Mouse (Mus musculus) liver, adult 2 months (tissue): ENCODE results near the gene Clic3. TPM values are rescaled to one million over a fixed set of nuclear protein-coding genes. Genes with fewer than 3 reads are reported as not detected.

ENCODE experiments used
- DNase-seq: peaks from one replicate; pipeline ENCODE4 v3.0.0-alpha.2; 2011; ENCODE audit warnings: low read depth, low spot score; ENCODE audit errors: extremely low read depth
- H3K27ac ChIP-seq: fragments of 200-500 bp; replicated peaks from 2 replicates; pipeline ENCODE4 v1.5.1; 2012; ENCODE audit warnings: low read depth, mild to moderate bottlenecking, control low read depth, inconsistent platforms, low read length; ENCODE audit not compliant: insufficient read depth
- H3K27me3 ChIP-seq: fragments of 200-500 bp; 2 replicates; pipeline ENCODE4 v1.6.1; 2012; ENCODE audit warnings: mild to moderate bottlenecking, moderate library complexity, low read length, inconsistent platforms; ENCODE audit not compliant: control insufficient read depth, insufficient read depth
- H3K36me3 ChIP-seq: fragments of 200-500 bp; 2 replicates; pipeline ENCODE4 v1.6.1; 2012; ENCODE audit warnings: low read length, inconsistent platforms; ENCODE audit not compliant: control insufficient read depth, insufficient read depth
- H3K4me1 ChIP-seq: fragments of 200-500 bp; 2 replicates; pipeline ENCODE4 v1.6.1; 2011; ENCODE audit warnings: low read length; ENCODE audit not compliant: control insufficient read depth, insufficient read depth
- H3K4me3 ChIP-seq: fragments of 200-500 bp; 2 replicates; pipeline ENCODE4 v1.5.1; 2011; ENCODE audit warnings: low read depth, mild to moderate bottlenecking, control low read depth, low read length, moderate library complexity; ENCODE audit not compliant: insufficient read depth
- H3K79me2 ChIP-seq: fragments of 200-500 bp; 2 replicates; pipeline ENCODE4 v1.6.1; 2012; ENCODE audit warnings: inconsistent platforms, mild to moderate bottlenecking, low read length, moderate library complexity; ENCODE audit not compliant: control insufficient read depth, insufficient read depth
- H3K9ac ChIP-seq: fragments of 200-500 bp; 2 replicates; pipeline ENCODE4 v1.6.1; 2012; ENCODE audit warnings: low read depth, mild to moderate bottlenecking, control low read depth, inconsistent platforms, low read length
- CTCF ChIP-seq: fragments of 200-500 bp; IDR thresholded peaks from 2 replicates; pipeline ENCODE4 v1.5.1; 2011; ENCODE audit warnings: low read depth, low read length, control low read depth
- POLR2A ChIP-seq: fragments of 200-500 bp; IDR thresholded peaks from 2 replicates; pipeline ENCODE4 v1.6.1; 2011; ENCODE audit warnings: low read length, control low read depth; ENCODE audit not compliant: insufficient read depth; ENCODE audit errors: extremely low read depth
- WGBS: fragments of 180-500 bp; shearing (Covaris S2); methylation state at CpG from one replicate; pipeline ENCODE4 v1.1.7; 2018; 5-methylcytosine and 5-hydroxymethylcytosine counted together
- polyA plus RNA-seq: library from polyadenylated mRNA; depleted of rRNA; stranded (reverse); fragments of >200 nt; gene quantifications from 2 replicates; pipeline ENCODE4 v1.2.3, GENCODE M21; 2012
- total RNA-seq: library from RNA; depleted of rRNA; stranded (reverse); fragments of >200 nt; gene quantifications from 2 replicates; pipeline ENCODE4 v1.2.3, GENCODE M21; 2014

The Clic3 gene
- total and polyA plus RNA-seq, 2 experiments = 0.18 to 9.2 TPM

- WGBS = 36% methylated on average over 7 of the region's 7 CpGs
- Histone ChIP-seq H3K27me3 (no peaks in the 10 kb centered on the region), H3K79me2 (no peaks in the 10 kb centered on the region), H3K9ac (no peak overlapping the region), H3K4me1 (peaks cover 21% of the 10 kb centered on the region), H3K36me3 (no peaks in the 10 kb centered on the region), H3K4me3 (no peak overlapping the region), H3K27ac (no peak overlapping the region)
- peak; percentile 81 for TF ChIP-seq CTCF
- TF ChIP-seq POLR2A = no peak
- DNase-seq = peak; percentile 43
Observed at GRCm38 (mm10) chr2:25482969-25483368, 26.3 kb downstream of the Clic3 start.

- H3K36me3 ChIP-seq = no peaks in the 10 kb centered on the region
- TF ChIP-seq CTCF = no peak
- no peak for TF ChIP-seq POLR2A
- no peak overlapping the region for H3K9ac ChIP-seq
- no peak overlapping the region for H3K4me3 ChIP-seq
- H3K4me1 ChIP-seq = peaks cover 6% of the 10 kb centered on the region
- H3K79me2 ChIP-seq = no peaks in the 10 kb centered on the region
- peak overlapping the region; percentile 41 for H3K27ac ChIP-seq
- no peaks in the 10 kb centered on the region for H3K27me3 ChIP-seq
- 20% methylated on average over 11 of the region's 11 CpGs for WGBS
- DNase-seq = peak; percentile 92
Observed at GRCm38 (mm10) chr2:25484901-25485647, 28.4 kb downstream of the Clic3 start.

- Histone ChIP-seq H3K27ac (no peak overlapping the region), H3K9ac (no peak overlapping the region), H3K36me3 (no peaks in the 10 kb centered on the region), H3K79me2 (no peaks in the 10 kb centered on the region), H3K27me3 (no peaks in the 10 kb centered on the region), H3K4me1 (peaks cover 6% of the 10 kb centered on the region), H3K4me3 (no peak overlapping the region)
- no peak for TF ChIP-seq POLR2A
- no peak for TF ChIP-seq CTCF
- 86% methylated on average over 6 of the region's 6 CpGs for WGBS
- no peak for DNase-seq
Observed at GRCm38 (mm10) chr2:25487965-25488670, 31.5 kb downstream of the Clic3 start.

- H3K4me1 ChIP-seq = peaks cover 6% of the 10 kb centered on the region
Observed at GRCm38 (mm10) chr2:25488671-25489068, 32.0 kb downstream of the Clic3 start.

GRCm38 (mm10) chr2:25492988-25493387 lies 36.4 kb downstream of the Clic3 start:
- Histone ChIP-seq H3K27me3 (no peaks in the 10 kb centered on the region), H3K79me2 (no peaks in the 10 kb centered on the region), H3K27ac (no peak overlapping the region), H3K36me3 (no peaks in the 10 kb centered on the region), H3K9ac (no peak overlapping the region), H3K4me3 (no peak overlapping the region), H3K4me1 (no peaks in the 10 kb centered on the region)
- TF ChIP-seq POLR2A (no peak), CTCF (no peak)
- 76% methylated on average over 5 of the region's 5 CpGs for WGBS
- no peak for DNase-seq

More at GRCm38 (mm10) chr2:25488671-25489068, 32.0 kb downstream of the Clic3 start:
- WGBS = 65% methylated on average over 7 of the region's 7 CpGs
- no peak overlapping the region for H3K27ac ChIP-seq
- TF ChIP-seq CTCF (no peak), POLR2A (no peak)
- H3K9ac ChIP-seq = no peak overlapping the region
- no peak overlapping the region for H3K4me3 ChIP-seq
- H3K27me3 ChIP-seq = no peaks in the 10 kb centered on the region
- no peaks in the 10 kb centered on the region for H3K36me3 ChIP-seq
- H3K79me2 ChIP-seq = no peaks in the 10 kb centered on the region
- DNase-seq = no peak

GRCm38 (mm10) chr2:25493476-25493961 lies 36.9 kb downstream of the Clic3 start, which contains the start of gene Lcn12:
Gene Lcn12 (minus strand): TSS chr2:25493911.
- H3K36me3 ChIP-seq = no peaks in the 10 kb centered on the region
- WGBS = 74% methylated on average over 5 of the region's 5 CpGs
- no peak within 1 kb of the TSS for H3K27ac ChIP-seq
- H3K79me2 ChIP-seq = no peaks in the 10 kb centered on the region
- no peak within 1 kb of the TSS for H3K4me3 ChIP-seq
- peaks cover 3% of the 10 kb centered on the region; the same call in 1 of the 2 replicates for H3K4me1 ChIP-seq
- no peak for TF ChIP-seq POLR2A
- no peak for TF ChIP-seq CTCF
- no peaks in the 10 kb centered on the region for H3K27me3 ChIP-seq
- no peak for DNase-seq
- H3K9ac ChIP-seq = no peak within 1 kb of the TSS
